Mouse (Mus musculus) kidney, postnatal 0 days (tissue): ENCODE measurements at regions not wholly inside any gene's neighbourhood (a gene's known extent, or its start where the extent isn't known, plus 50 kb on each side); places are given as distances from the start of the nearest gene placed in this dataset.

Experiments used
- ATAC-seq: fragments of 200-750 bp; cut with Nextera tagmentation; replicated peaks from 2 replicates; pipeline ENCODE4 v1.8.0; 2017; ENCODE audit warnings: low read depth, moderate number of reproducible peaks, moderate TSS enrichment, moderate library complexity; ENCODE audit not compliant: low FRiP score
- DNase-seq: peaks from one replicate; pipeline ENCODE4 v3.0.0-alpha.2; 2016; ENCODE audit warnings: low spot score
- H3K27ac ChIP-seq: fragments of 300-500 bp; sonication (generic); 2 replicates; pipeline ENCODE4 v1.5.1; 2014; ENCODE audit warnings: mild to moderate bottlenecking
- H3K27me3 ChIP-seq: fragments of 300-500 bp; sonication (generic); 2 replicates; pipeline ENCODE4 v1.6.1; 2014; ENCODE audit warnings: low read length, mixed read lengths; ENCODE audit not compliant: insufficient read depth
- H3K36me3 ChIP-seq: fragments of 300-500 bp; sonication (generic); 2 replicates; pipeline ENCODE4 v1.6.1; 2014; ENCODE audit warnings: low read length, mixed read lengths; ENCODE audit not compliant: insufficient read depth
- H3K4me1 ChIP-seq: fragments of 300-500 bp; sonication (generic); replicated peaks from 2 replicates; pipeline ENCODE4 v1.6.1; 2014; ENCODE audit warnings: antibody characterized with exemption, low read length, mixed read lengths; ENCODE audit not compliant: insufficient read depth
- H3K4me2 ChIP-seq: fragments of 300-500 bp; sonication (generic); 2 replicates; pipeline ENCODE4 v1.6.1; 2014; ENCODE audit warnings: mild to moderate bottlenecking, low read length, moderate library complexity, mixed read lengths
- H3K4me3 ChIP-seq: fragments of 300-500 bp; sonication (generic); replicated peaks from 2 replicates; pipeline ENCODE4 v1.5.1; 2014; ENCODE audit warnings: low read depth, low read length
- H3K9ac ChIP-seq: fragments of 300-500 bp; sonication (generic); 2 replicates; pipeline ENCODE4 v1.6.1; 2014; ENCODE audit warnings: low read depth, low read length
- H3K9me3 ChIP-seq: fragments of 300-500 bp; sonication (generic); replicated peaks from 2 replicates; pipeline ENCODE4 v1.6.1; 2016; ENCODE audit warnings: low read length, inconsistent platforms, mixed read lengths
- CTCF ChIP-seq: IDR thresholded peaks from 2 replicates; pipeline ENCODE4 v1.5.1; 2016; ENCODE audit warnings: antibody characterized with exemption, low read depth, mild to moderate bottlenecking, moderate library complexity
- WGBS: fragments of 180-500 bp; shearing (Covaris S2); extraction: QIAGEN DNeasy Blood & Tissue Kit; methylation state at CpG from one replicate; pipeline ENCODE4 v1.1.7; 2014; 5-methylcytosine and 5-hydroxymethylcytosine counted together

DNA sequence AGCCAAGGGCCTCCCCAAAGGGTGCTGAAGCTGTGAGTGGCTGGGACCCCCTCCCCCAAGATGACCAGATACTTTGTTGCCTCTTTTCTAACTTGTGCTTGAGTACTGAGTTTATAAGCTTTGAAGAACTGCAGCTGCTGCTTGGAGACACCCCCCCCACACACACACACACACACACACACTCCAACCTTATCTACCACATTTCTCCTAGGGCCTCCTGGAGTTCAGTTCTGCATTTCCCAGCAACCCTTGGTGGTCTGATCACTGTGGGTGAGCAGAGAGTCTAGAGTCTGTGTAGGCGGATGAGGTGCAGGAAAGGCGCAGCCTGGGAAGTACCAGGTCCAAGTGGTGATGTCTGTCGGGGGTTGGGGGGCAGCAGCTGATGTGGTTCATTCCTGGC is 479.3 kb downstream of the Ajap1 start:
- no peak overlapping the region for H3K9ac ChIP-seq
- no peaks in the 10 kb centered on the region for H3K27me3 ChIP-seq
- no peaks in the 10 kb centered on the region for H3K36me3 ChIP-seq
- H3K4me1 ChIP-seq, result no peaks in the 10 kb centered on the region
- WGBS, result 68% methylated on average over 3 of the region's 3 CpGs
- no peak overlapping the region for H3K4me3 ChIP-seq
- peak; percentile 45 for DNase-seq
- H3K4me2 ChIP-seq, result no peak overlapping the region
- no peak for ATAC-seq
- H3K9me3 ChIP-seq, result no peaks in the 10 kb centered on the region
- no peak overlapping the region for H3K27ac ChIP-seq
- TF ChIP-seq CTCF, result no peak

DNA sequence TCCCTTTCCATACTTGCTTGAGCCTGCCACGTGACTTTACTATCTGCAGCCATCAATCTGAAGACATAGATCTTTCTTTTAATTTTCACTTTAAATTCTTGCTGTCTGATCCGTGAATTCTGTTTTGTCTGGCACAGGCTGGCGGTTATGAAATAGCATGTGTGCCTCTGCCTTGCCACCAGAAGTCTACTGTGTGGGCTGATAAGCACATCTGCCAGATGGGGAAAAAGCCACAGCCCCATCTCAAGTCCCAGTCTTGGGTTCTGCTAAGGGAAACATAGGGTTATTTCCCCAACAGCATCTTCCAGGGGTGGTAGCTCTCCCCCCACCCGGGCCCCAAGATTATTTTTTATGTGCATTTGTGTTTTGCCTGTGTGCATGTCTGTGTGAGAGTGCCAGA is 480.1 kb downstream of the Ajap1 start:
- WGBS, result 71% methylated on average over 4 of the region's 4 CpGs
- H3K4me2 ChIP-seq, result no peak overlapping the region
- H3K4me1 ChIP-seq, result no peaks in the 10 kb centered on the region
- H3K27me3 ChIP-seq, result no peaks in the 10 kb centered on the region
- H3K9ac ChIP-seq, result no peak overlapping the region
- H3K4me3 ChIP-seq, result no peak overlapping the region
- H3K9me3 ChIP-seq, result no peaks in the 10 kb centered on the region
- TF ChIP-seq CTCF, result no peak
- H3K27ac ChIP-seq, result no peak overlapping the region
- ATAC-seq (no peak), DNase-seq (no peak)
- no peaks in the 10 kb centered on the region for H3K36me3 ChIP-seq

DNA sequence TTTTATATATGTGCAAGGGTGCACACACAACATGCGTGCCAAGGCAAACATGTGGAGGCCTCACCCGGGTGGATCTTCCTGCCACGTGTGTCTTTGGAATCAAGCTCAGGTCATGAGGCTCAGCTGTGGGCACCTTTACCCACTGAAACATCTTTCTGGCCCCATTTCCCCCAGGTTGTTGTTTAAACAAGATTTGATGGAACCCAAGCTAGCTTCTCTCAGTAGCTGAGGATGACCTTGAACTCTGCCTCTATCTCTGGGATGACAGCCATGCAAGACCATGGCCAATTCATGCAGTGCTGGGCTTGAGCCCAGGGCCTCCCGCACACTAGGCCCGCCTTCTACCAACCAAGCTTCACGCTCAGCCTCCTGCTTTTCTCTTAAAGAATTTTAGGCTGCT is 480.9 kb downstream of the Ajap1 start:
- H3K27me3 ChIP-seq, result no peaks in the 10 kb centered on the region
- no peak overlapping the region for H3K4me3 ChIP-seq
- H3K4me1 ChIP-seq, result no peaks in the 10 kb centered on the region
- no peak for TF ChIP-seq CTCF
- no peak overlapping the region for H3K27ac ChIP-seq
- H3K36me3 ChIP-seq, result no peaks in the 10 kb centered on the region
- DNase-seq (no peak), ATAC-seq (no peak)
- H3K4me2 ChIP-seq, result no peak overlapping the region
- H3K9me3 ChIP-seq, result no peaks in the 10 kb centered on the region
- H3K9ac ChIP-seq, result no peak overlapping the region
- 71% methylated on average over 6 of the region's 6 CpGs for WGBS

DNA sequence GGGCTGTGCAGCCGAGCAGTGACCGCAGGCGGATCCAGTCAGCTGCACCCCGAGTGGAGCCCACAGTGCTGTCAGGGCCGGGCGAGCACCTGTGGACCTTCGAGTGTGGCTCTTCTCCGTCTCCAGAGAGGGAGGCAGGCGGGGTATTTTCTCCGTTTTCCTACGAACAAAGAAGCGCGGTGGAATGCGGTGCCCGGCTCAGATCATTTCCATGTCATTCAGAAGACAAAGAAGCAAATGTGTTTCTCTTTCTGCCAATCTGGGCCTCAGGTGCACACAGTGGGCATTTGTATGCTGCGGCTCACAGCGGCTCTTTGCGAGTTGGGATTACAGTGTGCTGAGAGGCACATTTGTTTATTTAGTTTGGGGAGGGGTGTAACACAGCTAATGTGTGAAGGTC is 483.1 kb downstream of the Ajap1 start:
- ATAC-seq, result no peak
- 55% methylated on average over 18 of the region's 18 CpGs for WGBS

DNA sequence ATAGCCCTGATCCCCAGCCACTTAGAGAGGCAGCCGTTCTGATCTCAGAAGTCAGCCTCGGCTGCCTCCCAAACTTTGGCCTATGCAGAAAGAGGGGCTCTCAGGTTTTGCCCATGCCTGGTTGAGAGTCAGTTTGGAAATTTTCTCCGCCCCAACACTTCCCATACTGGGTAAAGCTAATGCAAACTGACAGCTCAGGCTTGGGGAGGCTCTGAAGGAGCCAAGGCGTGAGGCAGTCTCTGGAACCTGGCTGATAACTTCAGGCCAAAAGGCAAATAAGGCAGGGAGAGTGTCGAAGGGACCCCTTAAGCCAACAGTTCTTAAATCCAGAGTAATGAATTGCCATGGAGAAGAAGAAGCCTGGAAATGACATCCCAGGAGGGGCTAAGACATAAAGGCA is 485.4 kb downstream of the Ajap1 start:
- H3K9me3 ChIP-seq, result no peaks in the 10 kb centered on the region
- TF ChIP-seq CTCF, result no peak
- H3K4me1 ChIP-seq, result 0 out of 2 replicates have a peak, but pooled peaks cover 4% of the 10 kb centered on the region
- H3K36me3 ChIP-seq, result no peaks in the 10 kb centered on the region
- no peak overlapping the region for H3K9ac ChIP-seq
- H3K27ac ChIP-seq, result no peak overlapping the region
- H3K27me3 ChIP-seq, result no peaks in the 10 kb centered on the region
- H3K4me2 ChIP-seq, result no peak overlapping the region
- no peak overlapping the region for H3K4me3 ChIP-seq
- DNase-seq (no peak), ATAC-seq (no peak)
- 85% methylated on average over 5 of the region's 5 CpGs for WGBS

More for the DNA sequence above, 483.1 kb downstream of the Ajap1 start:
- 0 out of 2 replicates have a peak, but pooled peaks cover 4% of the 10 kb centered on the region for H3K4me1 ChIP-seq
- H3K27ac ChIP-seq, result no peak overlapping the region
- H3K27me3 ChIP-seq, result no peaks in the 10 kb centered on the region
- no peaks in the 10 kb centered on the region for H3K9me3 ChIP-seq
- no peaks in the 10 kb centered on the region for H3K36me3 ChIP-seq
- DNase-seq, result no peak
- no peak overlapping the region for H3K9ac ChIP-seq
- no peak overlapping the region for H3K4me2 ChIP-seq
- TF ChIP-seq CTCF, result no peak
- no peak overlapping the region for H3K4me3 ChIP-seq

DNA sequence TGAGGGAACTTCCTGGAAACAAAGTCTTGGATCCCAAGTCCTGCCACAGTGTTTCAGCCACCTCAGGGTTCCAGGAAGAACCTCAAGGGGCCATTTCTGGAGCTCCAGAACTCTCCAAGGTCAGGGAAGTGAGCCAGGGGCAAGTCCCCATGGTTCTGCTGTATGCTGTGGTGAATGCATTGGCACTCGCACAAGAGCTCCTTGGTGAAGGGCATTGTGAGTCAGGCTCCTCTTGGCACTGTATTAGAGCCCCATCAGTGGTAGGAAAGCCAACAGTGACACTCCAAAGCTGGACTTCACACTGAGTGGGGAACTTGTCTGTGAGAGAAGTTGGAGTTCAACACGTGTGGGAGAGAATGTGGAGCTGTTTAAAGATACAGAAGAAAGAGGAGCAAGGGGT is 486.0 kb downstream of the Ajap1 start:
- no peak overlapping the region for H3K4me2 ChIP-seq
- H3K4me3 ChIP-seq, result no peak overlapping the region
- WGBS, result 88% methylated on average over 2 of the region's 2 CpGs
- DNase-seq, result no peak
- no peak overlapping the region for H3K9ac ChIP-seq
- ATAC-seq, result no peak
- no peaks in the 10 kb centered on the region for H3K9me3 ChIP-seq
- no peak overlapping the region for H3K27ac ChIP-seq
- no peaks in the 10 kb centered on the region for H3K36me3 ChIP-seq
- TF ChIP-seq CTCF, result no peak
- no peaks in the 10 kb centered on the region for H3K27me3 ChIP-seq
- H3K4me1 ChIP-seq, result 0 out of 2 replicates have a peak, but pooled peaks cover 4% of the 10 kb centered on the region

DNA sequence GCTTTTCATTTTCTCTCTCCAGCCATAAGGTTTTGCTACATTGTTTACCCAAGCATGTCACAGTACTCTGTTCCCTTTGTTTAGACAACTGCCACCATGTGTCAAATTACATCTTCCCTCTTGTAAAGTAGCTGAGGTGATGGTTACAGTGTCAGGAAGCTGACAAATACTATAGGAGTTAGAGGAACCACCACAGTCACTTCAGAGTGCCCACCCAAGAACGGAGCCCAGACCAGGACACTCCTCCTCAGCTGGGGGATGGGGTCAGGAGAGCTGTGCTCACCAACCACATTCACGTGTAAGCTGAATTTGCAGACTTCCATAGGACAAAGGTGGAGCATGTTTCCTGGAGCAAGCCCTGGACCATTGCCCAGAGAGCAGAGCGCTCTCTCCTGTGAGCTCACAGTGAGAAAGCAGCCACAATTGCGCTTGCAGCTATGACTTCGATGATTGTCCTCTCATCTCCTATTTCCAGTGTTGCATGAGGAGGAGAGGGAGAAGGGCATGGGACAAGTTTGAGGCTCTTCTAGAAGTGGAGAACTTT is 487.5 kb downstream of the Ajap1 start:
- DNase-seq, result peak; percentile 69
- Histone ChIP-seq H3K36me3 (no peaks in the 10 kb centered on the region), H3K9ac (no peak overlapping the region), H3K9me3 (no peaks in the 10 kb centered on the region), H3K4me3 (no peak overlapping the region), H3K27me3 (no peaks in the 10 kb centered on the region), H3K4me1 (0 out of 2 replicates have a peak, but pooled peaks cover 4% of the 10 kb centered on the region), H3K27ac (no peak overlapping the region), H3K4me2 (no peak overlapping the region)
- WGBS, result 37% methylated on average over 5 of the region's 5 CpGs
- TF ChIP-seq CTCF, result no peak
- ATAC-seq, result peak; percentile 29; the same call in 1 of the 2 replicates
